Mouse (Mus musculus) embryo, embryonic 10.5 days (tissue): ENCODE results near the gene Rasl10b.

Source experiments
- DNase-seq: peaks from one replicate; pipeline ENCODE4 v3.0.0-alpha.2; 2015; ENCODE audit warnings: low spot score

The Rasl10b gene

DNA sequence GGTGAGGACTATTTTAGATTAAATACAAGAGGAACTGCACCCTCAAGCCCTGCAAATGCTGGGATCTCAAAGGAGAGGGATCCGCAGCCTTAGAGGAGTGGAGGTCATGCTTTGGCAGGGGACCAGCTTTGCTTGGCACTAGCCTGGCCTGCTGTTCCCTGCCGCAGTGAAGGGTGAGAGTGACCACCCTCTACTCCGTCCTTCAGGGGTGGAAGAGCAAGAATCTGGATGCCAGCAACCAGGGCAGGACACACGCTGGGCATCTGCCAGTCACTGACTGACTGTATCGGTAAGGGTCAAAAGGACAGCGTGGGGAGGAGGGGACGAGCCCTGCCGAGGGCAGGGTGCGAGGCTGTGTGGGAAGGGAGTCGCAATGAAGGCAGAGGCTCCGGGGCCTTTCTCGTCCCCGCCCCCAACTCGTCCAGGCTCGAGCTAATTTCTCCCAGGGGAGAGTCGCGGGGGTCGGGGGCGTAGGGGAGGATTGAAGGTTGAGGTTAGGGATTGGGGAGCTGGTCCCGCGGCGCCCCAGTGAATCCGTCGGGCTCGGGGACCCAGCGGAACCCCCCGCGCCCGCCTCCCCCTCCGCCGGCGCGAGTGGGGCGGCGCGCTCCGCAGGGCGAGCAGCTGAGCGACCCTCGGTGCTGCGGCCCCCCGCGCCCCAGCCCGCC is at the start of gene Rasl10b:
Gene Rasl10b (plus strand): TSS at position 51 of the 668 bp plus-strand sequence.
- DNase-seq = peak; percentile 62

DNA sequence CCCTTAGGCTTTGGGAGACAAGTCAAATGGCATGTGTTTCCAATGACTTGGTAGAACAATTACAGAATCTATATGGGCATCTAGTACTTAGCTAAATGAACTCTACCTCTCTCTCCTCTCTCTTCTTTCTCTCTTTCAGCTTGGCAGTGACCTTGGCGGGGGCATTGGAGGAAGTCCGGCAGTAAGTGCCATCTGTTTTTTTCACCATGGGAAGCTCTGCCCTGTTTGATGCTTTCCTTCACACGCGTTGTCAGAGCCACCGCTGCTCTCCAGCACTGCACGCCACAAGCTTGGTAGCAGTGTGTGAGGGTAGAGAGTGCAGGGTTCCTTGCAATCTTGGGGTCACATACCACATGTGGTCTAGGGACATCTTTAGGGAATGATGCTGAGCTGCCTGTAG is 44.3 kb upstream of the Rasl10b start:
- DNase-seq = no peak

DNA sequence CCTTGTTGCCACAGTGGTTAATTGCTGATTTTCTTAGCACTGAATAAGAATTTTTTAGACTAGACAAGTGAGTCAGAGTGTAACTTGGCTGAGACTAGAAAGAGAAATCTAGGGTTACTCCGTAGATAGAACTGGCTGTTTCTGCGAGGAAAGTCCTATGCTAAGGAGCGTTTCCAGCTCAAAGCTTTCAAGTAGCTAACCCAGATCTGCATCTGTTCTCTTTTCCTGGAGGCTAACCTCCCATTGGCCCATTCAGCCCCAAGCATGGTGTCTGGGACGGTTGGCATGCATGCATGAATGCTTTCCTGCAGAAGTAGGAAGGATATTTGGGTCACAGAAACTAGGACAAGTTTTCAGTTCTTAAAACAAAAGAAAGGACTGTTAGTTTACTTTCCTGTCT is 37.7 kb upstream of the Rasl10b start:
- DNase-seq = no peak

DNA sequence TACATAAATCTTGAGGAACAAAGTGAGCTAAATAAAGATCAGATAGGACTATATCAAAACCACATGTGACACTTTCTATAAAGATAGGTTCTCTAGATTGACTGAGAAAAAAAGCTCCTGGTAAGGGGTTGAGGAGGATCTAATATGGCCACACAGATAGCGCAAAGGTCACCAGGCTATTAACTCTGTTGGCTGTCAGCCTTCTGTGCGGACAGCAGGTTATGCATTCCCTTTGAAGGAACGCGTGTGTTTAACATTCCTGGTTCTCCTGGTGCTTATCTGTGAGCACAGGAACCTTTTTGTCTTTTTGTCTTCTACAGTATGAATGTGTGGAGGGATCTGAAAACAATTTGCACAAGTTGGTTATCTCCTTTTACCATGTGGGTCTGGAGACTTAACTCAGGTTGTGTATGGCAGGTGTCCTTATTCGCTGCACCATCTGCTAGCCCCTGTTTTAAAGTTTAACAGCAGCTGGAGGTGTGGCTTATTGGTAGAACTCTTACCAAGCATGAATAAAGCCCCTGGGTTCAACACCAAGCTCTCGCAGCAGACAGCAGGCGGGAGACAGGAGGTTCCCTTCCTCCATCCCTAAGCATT is 29.1 kb upstream of the Rasl10b start:
- no peak for DNase-seq

DNA sequence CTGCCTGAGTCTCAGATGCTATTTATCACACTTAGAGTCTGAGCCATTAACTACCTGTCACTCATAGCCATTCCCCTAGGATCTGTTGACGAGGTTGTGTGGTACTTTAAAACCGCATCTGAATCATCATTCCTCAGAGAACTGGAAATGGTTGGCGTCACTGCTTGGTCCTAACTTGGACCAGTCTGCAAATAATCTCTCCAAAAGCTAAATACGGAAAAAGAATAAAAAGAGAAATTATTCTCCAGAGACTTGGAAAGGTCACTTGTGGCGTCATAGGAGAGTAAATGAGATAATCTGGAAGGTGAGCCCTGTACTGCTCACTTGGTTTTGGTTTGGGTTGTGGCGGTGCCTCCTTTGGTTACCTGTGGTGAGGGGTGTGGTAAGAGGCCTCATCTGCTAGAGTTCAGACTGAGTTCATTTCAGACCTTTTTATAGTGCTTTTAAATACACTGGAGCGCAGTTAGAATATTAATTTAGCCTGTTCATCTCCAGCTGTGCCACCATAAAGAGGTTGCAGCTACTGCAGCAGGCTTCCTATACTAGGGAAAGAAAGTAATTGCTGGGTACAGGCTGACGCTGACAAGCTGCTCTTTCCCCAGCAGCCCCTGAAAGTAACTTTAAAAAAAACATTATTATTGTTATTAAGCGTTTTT is 25.9 kb upstream of the Rasl10b start:
- DNase-seq = peak; percentile 7

DNA sequence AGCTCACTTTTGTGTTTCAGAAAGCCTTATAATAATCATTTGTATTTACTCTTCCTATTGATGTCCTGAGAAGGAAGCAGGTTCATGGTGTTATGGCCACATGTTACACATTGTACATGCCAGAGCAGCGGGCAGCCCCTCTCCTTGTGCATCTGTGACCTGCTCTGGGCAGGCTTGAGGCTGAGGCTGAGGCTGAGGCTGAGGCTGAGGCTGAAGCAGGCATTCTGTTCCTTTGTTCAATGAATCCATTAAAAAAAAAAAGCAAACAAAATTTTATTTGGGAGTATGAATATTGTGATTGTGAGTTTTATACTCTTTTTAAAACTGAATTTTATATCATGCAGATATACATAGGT is 25.4 kb upstream of the Rasl10b start:
- no peak for DNase-seq

DNA sequence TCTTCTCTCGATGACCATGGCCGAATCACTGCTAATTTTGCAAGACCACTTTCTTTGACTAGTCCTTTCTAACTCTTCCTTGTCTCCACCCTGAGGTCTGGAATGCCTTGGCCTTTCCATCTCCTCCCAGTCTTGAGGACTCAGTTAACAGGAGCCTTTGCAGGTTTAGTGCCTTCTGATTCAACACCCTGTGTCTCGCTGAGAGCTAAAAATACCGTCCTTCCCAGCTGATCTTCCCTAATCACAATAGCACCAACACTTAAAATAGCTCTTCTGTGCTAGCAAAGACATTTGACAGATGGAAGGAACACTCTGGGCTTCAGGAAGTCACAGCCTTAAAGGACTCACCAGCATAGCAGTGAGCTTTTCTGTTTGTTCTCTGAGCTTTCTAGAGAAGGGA is 15.9 kb upstream of the Rasl10b start:
- DNase-seq = no peak

DNA sequence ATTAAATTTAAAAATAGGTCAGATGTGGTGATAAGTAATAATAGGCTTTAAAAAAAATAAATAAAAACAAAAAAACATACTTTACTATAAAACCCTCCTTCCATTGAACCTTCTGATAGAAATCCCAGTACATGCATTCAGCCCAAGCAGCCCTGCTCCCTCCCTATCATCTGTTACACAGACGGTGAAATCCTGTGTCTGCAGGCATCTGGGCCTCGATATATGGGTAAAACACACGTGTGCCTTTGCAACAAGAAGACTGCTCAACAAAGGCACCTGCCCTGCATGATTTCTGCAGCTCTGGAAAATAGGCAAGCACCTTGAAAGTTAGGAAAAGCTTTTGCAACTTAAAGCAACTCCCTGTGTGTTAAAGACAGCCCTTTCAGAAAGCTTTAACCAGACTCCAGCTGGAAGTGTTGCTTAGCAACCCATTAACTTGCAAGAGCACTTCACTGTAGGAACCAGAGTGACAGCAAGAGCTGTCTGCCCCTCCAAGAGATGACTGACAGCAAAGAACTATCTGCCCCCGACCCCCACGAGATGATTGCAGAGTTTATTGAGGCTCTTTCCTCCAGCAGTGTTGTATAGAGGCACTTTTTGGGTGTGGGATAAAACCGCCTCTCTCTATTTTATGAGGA is 14.0 kb upstream of the Rasl10b start:
- DNase-seq = peak; percentile 53

DNA sequence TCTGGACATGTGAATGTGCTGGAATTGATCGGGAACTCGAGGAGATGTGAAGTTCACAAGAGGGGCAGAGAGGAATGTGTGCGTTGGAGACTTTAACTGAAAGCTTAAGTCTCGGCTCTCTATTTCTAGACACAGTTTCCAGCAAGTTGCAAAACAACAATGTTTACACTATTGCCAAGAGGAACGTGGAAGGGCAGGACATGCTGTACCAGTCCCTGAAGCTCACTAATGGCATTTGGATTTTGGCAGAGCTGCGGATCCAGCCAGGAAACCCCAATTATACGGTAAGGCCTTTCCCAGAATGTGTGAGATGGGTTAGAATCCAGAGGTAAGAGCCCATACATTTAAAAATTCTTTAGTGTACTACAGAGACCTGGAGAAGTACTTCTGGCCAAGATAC is 11.3 kb upstream of the Rasl10b start:
- no peak for DNase-seq

DNA sequence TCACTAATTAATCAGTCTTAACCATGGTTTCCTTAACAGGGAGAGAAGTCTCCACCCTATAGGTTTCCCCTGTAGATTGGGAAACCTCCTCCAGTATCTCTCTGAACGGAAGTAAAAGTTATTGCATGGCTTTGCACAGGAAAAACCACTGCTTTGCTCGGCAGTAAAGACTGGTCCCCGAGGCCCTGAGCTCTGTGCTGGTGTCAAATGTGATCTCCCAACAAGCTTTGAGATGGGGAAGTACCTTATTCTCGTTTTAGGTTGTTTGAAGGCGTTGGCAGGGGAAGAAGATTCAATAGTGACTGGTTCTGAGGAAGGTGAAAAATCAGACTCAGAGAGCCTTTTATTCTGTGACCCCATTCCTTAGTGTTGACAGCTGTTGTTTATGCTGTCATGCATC is 10.2 kb upstream of the Rasl10b start:
- DNase-seq = no peak

DNA sequence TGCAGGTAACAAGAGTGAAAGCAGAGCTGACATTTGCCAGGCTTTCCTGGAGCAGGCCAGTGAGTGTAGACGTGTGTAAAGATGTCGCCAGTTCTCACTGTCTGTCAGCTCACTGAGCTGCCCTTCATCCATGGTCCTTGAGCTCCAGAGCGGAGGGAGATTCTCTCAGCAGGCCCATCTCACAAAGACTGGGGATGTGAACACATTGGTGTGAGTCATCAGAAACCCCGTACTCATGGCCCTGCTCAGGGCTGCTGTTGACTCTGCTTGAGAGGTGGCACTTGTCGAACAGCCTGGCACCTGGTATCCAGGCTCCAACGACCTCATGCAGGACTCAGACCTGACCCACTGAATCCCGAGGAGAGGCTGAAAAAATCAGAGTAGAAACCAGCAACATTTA is 5.2 kb upstream of the Rasl10b start:
- no peak for DNase-seq

DNA sequence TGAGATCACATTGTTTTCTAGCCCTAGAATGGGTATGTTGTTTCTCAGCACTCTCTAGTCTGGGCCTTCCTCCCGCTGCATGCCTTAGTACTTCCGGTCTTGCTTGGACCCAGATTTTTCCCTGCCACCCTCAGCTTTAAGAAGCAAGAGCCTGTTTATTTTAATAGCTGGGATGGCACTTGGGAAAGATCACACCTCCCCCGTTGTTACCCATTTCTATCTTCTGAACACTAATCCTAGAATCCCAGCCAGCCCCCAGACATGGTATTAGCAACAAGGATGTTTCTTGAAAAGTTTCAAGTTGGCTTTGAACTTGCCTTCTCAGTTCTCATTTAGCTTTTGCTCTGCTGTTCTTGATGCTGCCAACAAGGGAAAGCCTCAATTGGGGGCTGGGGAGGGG is 2.5 kb upstream of the Rasl10b start:
- no peak for DNase-seq

DNA sequence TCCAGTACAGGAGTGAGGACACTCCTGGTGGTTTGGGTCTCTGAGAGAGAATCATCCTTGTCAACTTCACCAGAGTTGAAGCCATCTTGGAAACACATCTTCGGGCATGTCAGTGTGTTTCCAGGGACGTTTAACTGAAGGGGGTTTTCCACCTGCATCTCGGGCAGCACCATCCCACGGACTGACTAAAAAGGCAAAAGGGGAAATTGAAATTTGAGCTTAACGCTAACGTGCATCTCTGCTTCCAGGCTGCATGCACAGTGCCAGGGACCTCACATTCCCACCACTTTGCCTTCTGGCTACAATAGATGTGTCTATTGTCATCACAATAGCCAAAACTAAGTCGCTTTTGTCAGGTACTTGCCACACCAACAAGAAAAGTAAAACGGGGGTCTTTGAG is 695 bp upstream of the Rasl10b start:
- no peak for DNase-seq

DNA sequence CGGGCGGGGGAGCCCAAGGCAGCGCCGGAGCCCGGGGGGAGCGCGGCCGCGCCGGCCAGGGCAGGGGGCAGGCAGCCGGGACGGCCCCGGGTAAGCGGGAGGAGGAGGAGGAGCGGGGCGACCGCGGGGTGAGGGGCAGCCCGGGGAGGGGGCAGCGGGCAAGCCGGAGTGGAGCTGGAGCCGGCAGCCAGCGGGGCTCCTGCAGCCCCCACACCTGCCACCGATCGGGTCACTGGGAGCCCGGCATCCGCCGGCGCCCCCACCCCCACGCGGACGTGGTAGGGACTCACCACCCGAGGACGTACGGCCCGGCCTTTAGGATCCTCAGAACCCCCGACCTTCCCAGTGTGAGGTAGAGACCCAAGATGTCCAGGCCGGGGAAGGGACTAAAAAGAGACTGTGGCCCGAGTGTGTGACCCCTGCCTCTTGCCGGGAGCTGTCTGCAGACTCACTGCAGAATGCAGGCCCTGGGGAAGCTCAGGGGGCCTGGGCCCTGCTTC is 905 bp downstream of the Rasl10b start:
- peak; percentile 33 for DNase-seq

DNA sequence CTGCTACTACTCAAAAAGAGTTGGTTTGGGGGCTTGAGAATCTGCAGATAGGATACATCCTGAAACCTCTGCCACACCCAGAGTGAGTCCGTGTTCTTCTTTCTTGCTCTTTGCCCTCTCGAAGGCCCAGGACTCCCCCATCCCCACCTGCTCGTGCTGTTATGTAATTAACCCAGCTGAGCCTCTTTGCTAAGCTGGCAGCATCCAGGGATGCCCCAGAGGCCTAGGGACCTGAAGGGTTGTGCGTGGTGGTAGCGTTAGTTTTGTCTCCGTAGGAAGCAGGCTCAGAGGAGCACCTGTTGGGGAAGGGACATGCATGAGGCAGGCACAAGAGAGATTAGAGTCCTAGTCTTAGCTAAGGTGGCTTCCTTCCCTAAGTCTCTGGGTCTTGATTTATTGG is 1.6 kb downstream of the Rasl10b start:
- DNase-seq = peak; percentile 9

DNA sequence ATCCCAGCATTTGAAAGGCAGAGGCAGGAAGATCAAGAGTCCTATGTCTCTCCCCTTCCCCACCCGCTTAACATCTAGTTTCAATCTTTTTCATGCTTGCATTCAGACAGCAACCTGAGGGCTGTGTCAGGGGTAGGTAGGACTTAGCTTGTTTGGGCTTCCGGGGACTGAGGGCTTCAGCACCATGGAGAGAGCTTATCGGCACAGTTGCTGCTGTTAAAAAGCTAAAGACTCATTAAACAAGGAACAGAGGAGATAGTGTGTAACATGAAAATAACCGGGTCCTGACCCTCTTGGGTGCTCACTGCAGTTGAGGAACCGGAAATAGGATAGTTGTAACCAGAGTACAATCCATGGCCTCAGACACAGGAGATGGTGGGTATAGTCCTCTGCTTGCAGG is 8.1 kb downstream of the Rasl10b start:
- peak; percentile 83 for DNase-seq

DNA sequence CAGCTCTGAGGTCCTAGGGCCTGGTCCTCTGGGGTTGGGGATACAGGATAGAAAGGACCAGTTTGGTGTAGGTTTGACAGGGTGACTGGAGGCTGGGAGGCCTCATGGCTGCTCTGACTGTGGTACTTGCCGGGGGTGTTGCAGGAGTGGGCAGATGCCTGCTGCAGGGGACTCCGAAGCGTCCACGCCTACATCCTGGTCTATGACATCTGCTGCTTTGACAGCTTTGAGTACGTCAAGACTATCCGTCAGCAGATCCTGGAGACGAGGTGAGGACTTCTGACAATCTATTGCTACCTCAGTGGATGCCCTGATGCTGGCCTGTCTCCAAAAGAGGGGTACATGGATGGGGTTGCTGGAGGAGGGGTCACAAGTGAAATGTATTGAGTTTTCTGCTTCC is 8.8 kb downstream of the Rasl10b start:
- DNase-seq = no peak

DNA sequence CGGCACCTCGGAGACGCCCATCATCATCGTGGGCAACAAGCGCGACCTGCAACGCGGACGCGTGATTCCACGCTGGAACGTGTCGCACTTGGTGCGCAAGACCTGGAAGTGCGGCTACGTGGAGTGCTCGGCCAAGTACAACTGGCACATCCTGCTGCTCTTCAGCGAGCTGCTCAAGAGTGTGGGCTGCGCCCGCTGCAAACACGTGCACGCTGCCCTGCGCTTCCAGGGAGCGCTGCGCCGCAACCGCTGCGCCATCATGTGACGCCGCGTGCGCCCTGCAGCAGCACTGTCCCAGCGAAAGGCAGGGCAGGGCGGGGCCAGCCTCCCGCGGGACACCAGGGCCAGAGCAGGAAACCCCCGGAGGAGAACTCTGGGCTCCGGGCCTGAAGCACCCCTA is 9.6 kb downstream of the Rasl10b start:
- peak; percentile 51 for DNase-seq

DNA sequence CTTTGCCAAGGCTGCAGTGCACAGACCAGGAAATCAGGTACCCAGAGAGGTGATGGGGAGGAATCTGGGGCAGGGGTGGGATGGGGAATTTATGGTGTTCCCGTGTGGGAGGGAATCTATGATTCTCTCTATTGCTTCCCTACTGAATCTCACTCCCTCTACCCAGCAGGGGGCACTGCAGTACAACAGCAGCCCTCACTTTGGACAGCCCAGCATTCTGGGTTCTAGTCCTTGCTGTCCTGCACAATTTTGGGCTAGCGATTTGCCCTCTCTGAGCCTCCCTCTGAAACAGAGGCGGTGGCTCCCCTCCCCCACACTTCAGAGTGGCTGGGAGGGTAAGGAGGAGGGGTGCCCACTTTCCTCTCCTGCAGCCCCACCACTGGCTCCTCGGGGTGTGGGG is 11.4 kb downstream of the Rasl10b start:
- DNase-seq = peak; percentile 33

DNA sequence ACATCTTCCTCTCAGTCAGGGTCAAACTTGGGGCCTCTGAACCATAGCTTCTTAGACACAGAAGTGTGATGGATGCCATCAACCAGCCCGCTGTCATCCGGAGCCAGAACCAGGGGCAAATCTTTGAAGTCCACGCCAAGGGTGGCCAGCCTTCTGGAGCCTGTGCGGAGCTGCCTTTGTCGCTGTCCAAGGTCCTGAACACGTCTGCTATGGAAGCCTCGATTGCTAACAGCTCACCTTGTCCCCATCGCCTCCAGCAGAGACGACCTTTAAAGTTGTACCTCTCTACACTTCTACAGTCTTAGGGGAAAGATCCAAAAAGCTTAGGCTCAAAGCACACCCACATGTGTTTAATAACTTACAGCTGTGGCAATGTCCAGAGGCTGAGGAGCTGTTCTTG is 12.4 kb downstream of the Rasl10b start:
- peak; percentile 85 for DNase-seq

DNA sequence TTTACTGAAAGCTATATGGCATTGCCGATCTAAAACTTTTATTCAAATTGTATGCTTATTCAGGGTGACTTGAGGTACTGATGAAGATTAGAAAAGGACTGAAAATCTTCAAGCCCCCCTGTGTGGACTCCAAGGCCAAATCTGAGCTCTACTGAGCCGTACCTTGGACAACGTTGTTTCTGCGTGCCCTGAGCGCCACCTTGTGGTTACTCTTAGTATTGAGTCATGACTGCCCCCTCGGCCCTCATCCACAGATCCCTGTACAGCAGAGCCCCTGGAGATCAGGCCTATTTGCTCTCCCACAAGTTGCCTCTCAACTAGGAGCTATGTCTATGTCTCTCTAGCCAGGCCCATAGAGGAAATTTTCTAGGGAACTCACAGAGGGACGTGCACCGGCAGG is 15.7 kb downstream of the Rasl10b start:
- peak; percentile 89 for DNase-seq

DNA sequence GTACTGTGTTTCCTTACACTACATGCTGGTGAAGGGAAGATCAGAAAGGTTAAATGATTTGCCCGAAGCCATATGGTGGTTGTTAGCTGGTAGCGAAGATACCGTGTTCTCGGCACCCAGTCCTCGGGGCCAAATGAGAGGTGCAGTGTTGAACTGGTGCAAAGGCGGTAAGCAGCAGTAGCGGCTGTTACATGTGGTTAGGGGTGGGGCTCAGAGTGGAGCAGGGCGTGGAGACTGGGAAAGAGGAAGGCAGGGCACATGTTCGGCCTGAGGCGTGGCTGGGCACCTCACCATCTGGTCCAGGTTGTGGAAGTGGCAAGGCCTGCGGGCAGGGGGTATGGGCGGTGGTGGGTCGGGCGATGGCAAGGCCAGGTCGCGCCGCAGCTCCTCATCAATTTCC is 18.0 kb downstream of the Rasl10b start:
- DNase-seq = no peak

DNA sequence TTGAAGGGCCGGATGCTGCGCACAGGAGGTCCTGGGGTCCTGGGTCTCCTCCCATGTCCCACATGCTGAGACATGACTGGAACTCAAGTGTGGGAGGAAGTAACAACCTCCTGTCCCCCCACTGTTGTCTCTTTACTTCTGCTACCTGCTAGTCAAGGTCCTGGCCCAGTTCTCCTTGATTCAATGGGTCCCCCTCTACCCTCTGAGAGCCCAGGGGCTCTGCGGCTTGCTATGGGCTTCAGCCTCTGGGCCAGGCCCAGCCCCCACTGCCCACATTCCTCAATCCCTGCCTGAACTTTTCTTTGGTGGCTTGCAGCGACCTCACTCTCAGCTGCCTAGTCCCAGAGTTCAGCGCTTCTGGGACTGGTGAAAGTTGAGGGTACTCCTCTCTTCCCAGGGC is 20.4 kb downstream of the Rasl10b start, which contains the start of gene Gas2l2:
Gene Gas2l2 (minus strand): TSS at position 101 of the 400 bp plus-strand sequence.
- DNase-seq = no peak
